Mouse (Mus musculus) ES-Bruce4 (cell line): ENCODE data around the gene Pakap.

Experiments
- CTCF ChIP-seq: IDR thresholded peaks from one replicate; pipeline ENCODE4 v1.8.1; 2011; ENCODE audit warnings: low read depth, low read length
- POLR2A ChIP-seq: IDR thresholded peaks from one replicate; pipeline ENCODE4 v1.8.1; 2011; ENCODE audit warnings: low read length; ENCODE audit not compliant: insufficient read depth

DNA sequence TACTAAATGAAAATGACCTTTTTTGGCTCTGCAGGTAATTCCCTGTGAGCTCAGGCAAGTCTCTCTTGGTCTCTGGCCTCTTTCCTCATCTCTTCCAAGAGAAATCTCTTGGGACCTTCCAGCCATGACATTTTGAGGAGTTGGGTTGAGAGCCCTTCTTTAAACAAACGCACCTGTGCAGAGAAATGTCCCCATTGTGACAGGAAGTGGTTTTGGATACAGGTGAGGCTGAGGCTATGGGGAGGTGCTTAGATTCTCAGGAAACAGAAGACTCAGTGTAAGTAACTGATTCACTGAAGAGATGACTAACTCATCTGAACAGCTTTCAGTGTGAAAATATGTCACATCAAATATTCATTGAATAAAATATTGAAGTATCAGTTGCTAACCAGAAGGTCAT lies 88.0 kb downstream of the Pakap start:
- TF ChIP-seq CTCF (no peak), POLR2A (no peak)
